Mouse (Mus musculus) left cerebral cortex, adult 2 months (tissue): ENCODE results near the gene Map3k13. TPM values are rescaled to one million over a fixed set of nuclear protein-coding genes. Genes with fewer than 3 reads are reported as not detected.
"Not testable (repeated sequence)": the region's sequence is repeated elsewhere in the genome, so short reads cannot be mapped to it uniquely, and the experiment has no call there.

Experiments
- DNase-seq, 2 experiments: peaks; one replicate each; pipeline ENCODE4 v3.0.0; 2021 to 2022; ENCODE audit warnings: low spot score in 2 of 2, mixed read lengths in 1 of 2; ENCODE audit errors: extremely low spot score in 1 of 2
- H3K27ac ChIP-seq: fragments of 200-600 bp; 2 replicates; pipeline ENCODE4 v1.8.1; 2022
- H3K4me3 ChIP-seq: fragments of 200-600 bp; 2 replicates; pipeline ENCODE4 v1.8.1; 2022
- CTCF ChIP-seq: fragments of 200-600 bp; IDR thresholded peaks from 2 replicates; pipeline ENCODE4 v1.8.1; 2022; ENCODE audit warnings: antibody characterized with exemption, mild to moderate bottlenecking, moderate library complexity
- intact Hi-C: fragments of 180-260 bp; cut with DNase I; formaldehyde crosslinking; loops from one replicate; pipeline ENCODE4 v1.15.1; 2025
- total RNA-seq, 2 experiments: library from RNA; stranded (reverse); gene quantifications; 2 replicates each; pipeline ENCODE4 v1.2.3; 2021

Gene Map3k13
- total RNA-seq, 2 experiments from 2014 or later: 15.3 to 19.0 TPM

DNA sequence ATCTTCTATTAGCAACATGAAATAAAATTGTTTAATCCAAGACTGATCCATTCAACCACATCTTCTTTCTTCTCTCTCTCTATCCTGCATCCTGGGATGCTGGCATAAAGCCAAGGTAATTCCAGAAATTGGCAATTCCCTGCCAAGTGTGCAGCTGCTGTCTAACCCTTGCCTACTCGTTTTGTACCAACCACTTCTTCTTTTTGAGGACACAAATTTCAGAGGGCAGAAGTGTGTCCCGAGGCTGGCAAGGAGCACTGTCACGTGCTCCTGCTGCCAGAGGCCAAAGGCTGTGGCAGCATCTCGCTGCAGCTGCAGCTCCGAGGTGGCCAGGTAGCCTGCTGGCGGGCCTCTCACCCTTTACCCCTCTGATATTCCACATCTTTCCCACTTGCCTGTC, 87.0 kb downstream of the Map3k13 start:
- DNase-seq: no peak
- H3K4me3 ChIP-seq: no peak overlapping the region
- TF ChIP-seq CTCF: no peak
- intact Hi-C loops: no loop called here
- peak overlapping the region; percentile 47; the same call in 1 of the 2 replicates for H3K27ac ChIP-seq

DNA sequence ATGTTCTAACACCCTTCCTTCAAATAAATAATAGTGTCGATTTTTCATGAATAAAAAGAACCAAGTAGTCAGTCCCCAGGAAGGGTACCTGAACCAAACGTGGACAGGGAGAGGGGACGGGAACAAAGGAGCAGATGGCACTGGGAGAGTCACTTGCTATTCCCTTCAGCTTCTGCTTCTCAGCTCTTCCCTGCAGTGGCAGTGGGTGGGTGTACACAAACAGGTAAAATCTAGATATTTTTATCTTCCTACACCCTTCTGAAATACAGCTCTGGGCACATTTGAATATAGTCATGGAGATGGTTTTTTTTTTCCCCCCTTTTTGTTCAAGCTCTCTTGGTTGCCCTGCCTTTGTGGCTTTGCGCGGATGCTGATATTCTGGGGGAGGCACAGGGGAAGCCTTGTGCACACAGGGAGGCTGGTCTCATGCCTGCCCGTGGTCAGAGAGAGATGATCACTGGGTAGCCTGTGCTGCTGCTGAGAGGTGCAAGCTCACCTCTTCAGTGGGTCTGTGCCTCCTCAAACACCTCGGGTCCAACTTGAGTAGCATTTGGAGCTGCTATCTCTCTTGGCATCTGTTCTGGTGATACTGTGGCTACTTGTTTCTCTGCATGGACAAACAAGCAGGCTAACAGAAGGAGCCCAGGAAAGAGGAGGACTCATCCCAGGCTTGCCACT, 87.6 kb downstream of the Map3k13 start:
- no peak overlapping the region for H3K4me3 ChIP-seq
- no peak for DNase-seq
- intact Hi-C loops: no loop called here
- no peak for TF ChIP-seq CTCF
- peak overlapping the region; percentile 47; the same call in 1 of the 2 replicates for H3K27ac ChIP-seq

DNA sequence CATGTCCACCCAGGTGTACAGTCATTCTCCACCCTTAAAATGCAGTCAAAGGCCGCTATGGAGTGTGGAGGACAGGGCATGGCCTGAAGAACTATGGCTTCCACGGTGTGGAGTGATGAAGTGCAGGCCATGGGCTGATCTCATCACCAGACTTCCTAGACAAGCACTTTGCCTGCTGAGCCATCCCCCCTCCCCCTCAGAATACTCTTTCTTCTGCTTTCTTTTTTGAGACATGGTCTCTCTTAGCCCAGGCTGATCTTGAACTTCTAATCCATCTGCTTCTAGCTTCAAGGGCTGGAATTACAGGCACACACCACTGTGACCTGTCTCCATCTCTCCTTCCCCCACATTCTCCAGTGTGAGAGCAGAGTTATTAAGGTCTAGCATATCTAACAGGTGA, 93.5 kb downstream of the Map3k13 start:
- intact Hi-C loops: no loop called here
- no peak for TF ChIP-seq CTCF
- no peak overlapping the region for H3K4me3 ChIP-seq
- no peak for DNase-seq
- H3K27ac ChIP-seq: no peak overlapping the region

DNA sequence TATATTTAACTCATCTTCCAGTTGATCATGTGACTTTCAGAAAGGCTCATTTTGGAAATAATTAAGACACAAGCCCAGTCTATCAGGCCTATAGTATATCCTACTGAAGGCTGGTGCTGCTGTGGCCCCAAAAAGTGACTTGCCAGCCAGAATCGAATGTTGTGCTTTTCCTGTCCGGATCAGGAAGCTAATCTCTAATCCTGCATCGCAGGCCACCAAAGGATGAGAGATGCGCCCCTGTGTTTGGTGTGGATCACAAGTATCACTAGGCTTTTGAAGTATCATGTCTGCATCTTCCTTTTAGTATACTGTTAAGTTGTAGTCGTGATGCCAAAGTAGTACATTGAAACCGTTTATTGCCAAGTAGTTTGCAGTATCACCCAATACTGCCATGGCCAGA, 99.7 kb downstream of the Map3k13 start:
- Histone ChIP-seq H3K27ac (no peak overlapping the region), H3K4me3 (no peak overlapping the region)
- DNase-seq: no peak
- intact Hi-C loops: no loop called here
- no peak for TF ChIP-seq CTCF

DNA sequence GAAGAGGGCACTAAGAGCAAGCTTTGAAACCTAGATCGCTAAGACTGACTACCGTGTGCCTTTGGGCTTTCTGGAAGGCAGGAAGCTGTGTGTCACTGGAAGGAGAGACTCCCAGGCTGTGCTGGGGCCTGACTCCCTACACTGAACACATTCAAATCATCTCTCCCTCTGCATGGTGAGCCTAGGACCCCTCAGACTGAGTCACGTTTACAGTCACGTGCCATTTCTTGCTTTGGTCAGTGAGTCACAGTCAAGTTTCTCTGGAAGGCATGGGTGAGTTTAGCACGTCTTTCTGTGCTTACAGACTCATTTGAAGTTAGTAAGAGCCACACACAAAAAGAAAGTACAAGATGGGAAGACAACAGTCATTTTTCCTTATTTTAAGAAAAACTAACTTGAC, 107.1 kb downstream of the Map3k13 start:
- Histone ChIP-seq H3K27ac (no peak overlapping the region), H3K4me3 (no peak overlapping the region)
- no peak for DNase-seq
- no peak for TF ChIP-seq CTCF
- intact Hi-C loops: no loop called here

DNA sequence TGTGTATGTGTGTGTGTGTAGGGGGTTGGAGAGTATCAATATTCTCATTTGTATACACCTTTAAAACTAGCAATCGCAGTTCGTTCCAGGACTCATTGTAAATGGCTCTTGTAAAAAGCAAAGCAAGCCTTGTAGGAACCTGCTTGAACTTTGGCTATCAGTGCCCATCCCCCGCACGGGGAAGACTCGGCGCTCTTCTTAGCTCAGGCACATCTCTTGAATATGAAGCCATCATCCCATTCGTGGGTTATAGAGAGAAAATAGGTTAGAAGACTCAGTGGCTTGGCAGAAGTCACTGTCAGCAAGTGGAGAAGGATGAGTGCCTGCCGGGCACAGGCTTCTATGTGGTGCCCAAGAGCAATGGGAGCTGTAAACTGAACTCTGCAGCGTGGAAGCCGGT, 110.5 kb downstream of the Map3k13 start:
- no peak overlapping the region for H3K4me3 ChIP-seq
- TF ChIP-seq CTCF: no peak
- H3K27ac ChIP-seq: no peak overlapping the region
- no peak for DNase-seq
- intact Hi-C loops: no loop called here

DNA sequence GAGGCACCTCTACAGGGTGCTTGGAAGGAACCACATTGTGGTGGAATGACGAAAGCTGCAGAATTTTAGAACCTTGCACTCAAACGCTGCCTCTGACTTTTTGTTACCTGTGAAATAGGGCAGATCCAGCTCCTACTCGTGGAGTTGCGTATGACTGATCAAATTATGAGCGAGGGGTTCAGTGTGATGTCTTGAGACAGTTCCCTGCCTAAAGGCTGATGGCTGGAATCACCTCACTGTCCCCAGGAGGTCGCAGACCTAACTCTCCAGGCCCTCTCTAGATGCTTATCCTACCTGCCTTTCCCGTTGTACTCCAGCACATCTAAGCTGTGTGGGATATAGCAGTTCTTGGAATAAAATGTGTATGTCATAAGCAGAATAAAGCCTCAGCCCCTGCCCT, 111.8 kb downstream of the Map3k13 start:
- intact Hi-C loops: no loop called here
- no peak for DNase-seq
- TF ChIP-seq CTCF: no peak
- no peak overlapping the region for H3K27ac ChIP-seq
- no peak overlapping the region for H3K4me3 ChIP-seq

DNA sequence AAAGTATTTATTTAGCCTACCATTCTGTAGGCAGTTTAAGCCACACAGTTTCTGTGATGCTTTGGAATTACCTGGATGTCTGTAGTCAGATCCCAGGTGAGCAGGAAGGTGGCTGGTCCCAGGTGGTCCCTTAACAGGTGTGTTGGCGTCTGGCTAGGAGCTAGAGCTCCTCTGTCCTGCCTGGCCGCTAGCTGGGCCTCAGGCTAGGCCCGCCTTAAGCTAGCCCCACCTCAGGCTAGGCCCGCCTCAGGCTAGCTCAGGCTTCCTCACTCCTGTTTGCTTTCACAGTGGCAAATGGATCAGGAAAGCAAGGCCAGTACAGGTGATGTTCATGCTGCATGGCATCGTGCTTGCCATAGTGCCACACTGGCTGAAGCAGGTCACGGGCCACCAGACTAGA, 112.8 kb downstream of the Map3k13 start:
- no peak for TF ChIP-seq CTCF
- Histone ChIP-seq H3K27ac (no peak overlapping the region), H3K4me3 (no peak overlapping the region)
- no peak for DNase-seq
- intact Hi-C loops: no loop called here

DNA sequence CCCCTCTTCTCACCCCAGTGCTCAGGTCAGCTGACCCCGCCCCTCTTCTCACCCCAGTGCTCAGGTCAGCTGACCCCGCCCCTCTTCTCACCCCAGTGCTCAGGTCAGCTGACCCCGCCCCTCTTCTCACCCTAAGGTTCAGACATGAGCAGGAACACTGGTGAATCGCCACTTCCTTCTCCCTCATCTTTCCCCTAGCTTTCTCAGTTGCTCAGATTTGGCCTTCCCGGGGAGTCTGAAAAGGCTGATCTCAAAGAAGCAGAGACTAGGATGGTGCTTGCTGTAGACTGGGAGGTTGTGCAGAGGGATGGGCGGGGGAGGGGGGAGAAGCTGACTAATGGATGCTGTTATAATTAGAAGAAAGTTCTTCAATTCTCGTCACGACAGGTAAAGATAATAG, 114.8 kb downstream of the Map3k13 start:
- intact Hi-C loops, DNase-seq, H3K27ac ChIP-seq, H3K4me3 ChIP-seq: not testable (repeated sequence)

DNA sequence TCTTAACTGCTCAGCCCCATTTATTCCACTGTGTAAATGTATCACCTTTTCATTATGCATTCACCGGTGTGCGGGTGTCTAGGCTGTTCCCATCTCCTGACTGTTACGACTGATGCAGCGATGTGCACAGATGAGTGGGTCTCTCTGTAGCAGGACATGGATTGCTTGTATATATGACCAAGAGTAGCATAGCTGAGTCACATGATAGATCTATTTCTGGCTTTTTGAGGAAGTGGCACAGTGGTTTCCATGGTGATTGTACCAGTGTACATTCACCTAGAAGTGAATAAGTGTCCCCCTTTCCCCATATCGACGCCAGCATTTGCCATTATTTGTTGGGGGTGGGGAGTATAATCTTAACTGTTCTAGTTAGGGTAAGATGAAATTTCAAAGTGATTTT, 119.2 kb downstream of the Map3k13 start:
- no peak for DNase-seq
- TF ChIP-seq CTCF: no peak
- intact Hi-C loops: loop anchor here (5.0 kb wide), 1 partner anchor 66 kb away; no protein-coding TSS in a partner anchor
- H3K27ac ChIP-seq: no peak overlapping the region
- no peak overlapping the region for H3K4me3 ChIP-seq

DNA sequence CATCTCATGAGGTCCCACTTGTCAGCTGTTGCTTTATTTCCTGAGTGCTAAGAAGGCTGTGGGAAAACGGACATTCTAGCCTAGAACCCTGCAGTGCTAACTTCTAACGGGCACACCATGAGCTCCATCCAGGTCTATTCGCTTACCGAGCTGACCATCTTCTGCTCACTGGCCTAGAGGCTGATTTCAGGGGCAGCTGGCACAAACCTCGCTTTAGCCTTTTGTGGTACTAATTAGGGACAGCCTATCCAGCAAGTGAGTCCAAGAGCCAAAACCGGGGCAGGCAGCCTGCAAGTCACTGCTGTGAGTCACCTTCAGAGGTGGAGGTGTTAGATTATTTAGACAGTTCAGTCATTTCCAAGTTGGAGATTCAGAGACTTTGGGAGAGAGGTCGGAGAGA, 122.5 kb downstream of the Map3k13 start:
- no peak for DNase-seq
- no peak for TF ChIP-seq CTCF
- intact Hi-C loops: no loop called here
- Histone ChIP-seq H3K4me3 (no peak overlapping the region), H3K27ac (no peak overlapping the region)

DNA sequence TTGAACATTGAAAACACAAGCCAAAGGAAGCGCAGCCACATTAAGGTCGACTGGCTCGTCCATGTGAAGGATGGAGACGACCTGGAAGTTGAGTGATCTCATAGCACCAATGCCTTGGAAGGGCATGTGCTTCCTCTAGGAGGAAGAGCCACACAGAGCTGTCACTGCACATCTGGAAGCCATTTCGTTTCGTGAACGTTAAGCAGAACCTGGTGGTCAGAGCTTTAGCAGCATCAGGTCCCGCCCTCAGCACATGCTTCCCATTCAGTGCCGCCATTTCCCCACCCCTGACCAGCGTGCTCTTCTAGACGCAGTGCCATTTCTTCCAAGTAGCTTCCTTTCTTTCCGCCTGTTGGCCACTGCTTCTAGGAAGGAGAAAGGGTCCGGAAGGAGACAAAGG, 134.3 kb downstream of the Map3k13 start:
- intact Hi-C loops: no loop called here
- H3K27ac ChIP-seq: no peak overlapping the region
- no peak for TF ChIP-seq CTCF
- no peak for DNase-seq
- no peak overlapping the region for H3K4me3 ChIP-seq
